Mouse (Mus musculus) liver, embryonic 13.5 days (tissue): Measurements from ENCODE around the gene Cldn3. TPM values are rescaled to one million over a fixed set of nuclear protein-coding genes. Genes with fewer than 3 reads are reported as not detected.
"Not testable (repeated sequence)": the region's sequence is repeated elsewhere in the genome, so short reads cannot be mapped to it uniquely, and the experiment has no call there.

Source experiments
- ATAC-seq: fragments of 200-750 bp; cut with Nextera tagmentation; 2 replicates; pipeline ENCODE4 v1.8.0; 2017; ENCODE audit warnings: low read depth, mild to moderate bottlenecking, moderate number of reproducible peaks, moderate library complexity
- DNase-seq: peaks from one replicate; pipeline ENCODE4 v3.0.0; 2022
- H3K27ac ChIP-seq: fragments of 300-500 bp; sonication (generic); 2 replicates; pipeline ENCODE4 v1.5.1; 2015; ENCODE audit warnings: moderate library complexity, mild to moderate bottlenecking, inconsistent platforms
- H3K27me3 ChIP-seq: fragments of 300-500 bp; sonication (generic); 2 replicates; pipeline ENCODE4 v1.6.1; 2015; ENCODE audit warnings: mild to moderate bottlenecking, inconsistent platforms
- H3K36me3 ChIP-seq: fragments of 300-500 bp; sonication (generic); 2 replicates; pipeline ENCODE4 v1.6.1; 2015; ENCODE audit warnings: mild to moderate bottlenecking, inconsistent platforms
- H3K4me1 ChIP-seq: fragments of 300-500 bp; sonication (generic); replicated peaks from 2 replicates; pipeline ENCODE4 v1.6.1; 2015; ENCODE audit warnings: inconsistent platforms
- H3K4me2 ChIP-seq: fragments of 300-500 bp; sonication (generic); 2 replicates; pipeline ENCODE4 v1.6.1; 2015; ENCODE audit warnings: inconsistent platforms, mild to moderate bottlenecking, moderate library complexity
- H3K4me3 ChIP-seq: fragments of 300-500 bp; sonication (generic); replicated peaks from 2 replicates; pipeline ENCODE4 v1.5.1; 2015; ENCODE audit warnings: mild to moderate bottlenecking, inconsistent platforms
- H3K9ac ChIP-seq: fragments of 300-500 bp; sonication (generic); 2 replicates; pipeline ENCODE4 v1.6.1; 2015; ENCODE audit warnings: mild to moderate bottlenecking, inconsistent platforms
- H3K9me3 ChIP-seq: fragments of 300-500 bp; sonication (generic); replicated peaks from 2 replicates; pipeline ENCODE4 v1.6.1; 2016; ENCODE audit warnings: inconsistent platforms
- WGBS: fragments of 180-500 bp; shearing (Covaris S2); methylation state at CpG from one replicate; pipeline ENCODE4 v1.1.7; 2015; ENCODE audit not compliant: insufficient replicate concordance; 5-methylcytosine and 5-hydroxymethylcytosine counted together
- polyA plus RNA-seq: library from polyadenylated mRNA; unstranded; fragments of >200 nt; fragmentation: Nextera tagmentation; extraction: Ambion mirVana; gene quantifications from 2 replicates; pipeline ENCODE4 v1.2.1, GENCODE M21; 2015

Gene Cldn3
- polyA plus RNA-seq, 1 experiment from 2014 or later: 0.38 TPM

DNA sequence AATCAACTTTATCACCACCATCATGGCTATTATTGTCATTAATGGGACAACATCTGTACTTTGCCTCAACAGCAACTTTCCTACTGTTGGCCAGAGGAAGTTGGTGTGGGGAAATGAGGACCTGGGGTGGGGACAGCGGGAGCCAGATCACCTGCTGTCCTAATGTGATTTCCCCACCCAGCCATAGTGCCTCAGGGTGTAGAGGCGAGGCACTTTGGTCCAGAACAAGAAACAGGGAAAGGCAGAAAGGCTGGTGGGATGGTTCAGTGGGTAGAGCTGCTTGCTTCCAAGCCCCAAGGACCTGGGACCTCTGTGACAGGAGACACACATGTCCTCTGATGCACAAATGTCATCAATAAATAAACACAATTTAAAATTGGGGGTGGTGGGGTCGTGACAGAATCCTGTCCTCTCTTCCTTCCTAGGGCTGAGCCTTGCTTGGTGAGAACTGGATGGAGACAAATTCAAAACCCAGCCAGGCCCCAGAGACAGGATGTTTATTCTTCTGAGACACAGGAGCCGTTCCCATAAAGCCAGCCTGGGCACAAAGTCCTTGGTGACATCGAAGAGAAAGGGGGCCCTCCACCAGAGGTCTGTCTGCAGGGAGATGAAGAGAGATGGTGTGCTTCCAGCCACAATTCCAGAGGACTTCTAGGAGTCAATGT is 38.5 kb upstream of the Cldn3 start:
- no peak overlapping the region for H3K4me3 ChIP-seq
- no peak overlapping the region for H3K27ac ChIP-seq
- peaks cover 20% of the 10 kb centered on the region for H3K27me3 ChIP-seq
- H3K9me3 ChIP-seq: no peaks in the 10 kb centered on the region
- DNase-seq: no peak
- 35% methylated on average over 5 of the region's 5 CpGs for WGBS
- H3K36me3 ChIP-seq: no peaks in the 10 kb centered on the region
- no peak overlapping the region for H3K9ac ChIP-seq
- H3K4me2 ChIP-seq: no peak overlapping the region
- peaks cover 41% of the 10 kb centered on the region for H3K4me1 ChIP-seq
- ATAC-seq: no peak

DNA sequence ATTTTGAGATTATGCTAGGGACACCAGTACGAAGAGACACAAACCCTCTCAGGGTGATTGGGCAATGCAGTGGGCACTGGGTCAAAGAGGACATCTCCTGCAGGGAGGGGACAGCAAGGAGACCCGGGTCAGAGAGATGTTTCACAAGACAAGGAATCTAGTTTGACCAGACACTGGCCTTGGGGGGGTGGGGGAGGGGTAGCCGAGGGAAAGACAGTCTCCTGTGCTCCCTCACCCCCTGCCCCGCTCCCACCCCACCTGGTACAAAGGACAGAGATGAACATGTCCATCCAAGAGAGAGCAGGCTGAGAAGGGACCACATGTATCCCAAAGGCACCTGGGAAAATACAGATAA is 38.0 kb upstream of the Cldn3 start:
- Histone ChIP-seq H3K9ac (no peak overlapping the region), H3K4me2 (no peak overlapping the region), H3K27me3 (peaks cover 20% of the 10 kb centered on the region), H3K9me3 (no peaks in the 10 kb centered on the region), H3K27ac (no peak overlapping the region), H3K4me3 (no peak overlapping the region), H3K36me3 (no peaks in the 10 kb centered on the region), H3K4me1 (peaks cover 41% of the 10 kb centered on the region)
- 36% methylated on average over 4 of the region's 4 CpGs for WGBS
- ATAC-seq (no peak), DNase-seq (no peak)

DNA sequence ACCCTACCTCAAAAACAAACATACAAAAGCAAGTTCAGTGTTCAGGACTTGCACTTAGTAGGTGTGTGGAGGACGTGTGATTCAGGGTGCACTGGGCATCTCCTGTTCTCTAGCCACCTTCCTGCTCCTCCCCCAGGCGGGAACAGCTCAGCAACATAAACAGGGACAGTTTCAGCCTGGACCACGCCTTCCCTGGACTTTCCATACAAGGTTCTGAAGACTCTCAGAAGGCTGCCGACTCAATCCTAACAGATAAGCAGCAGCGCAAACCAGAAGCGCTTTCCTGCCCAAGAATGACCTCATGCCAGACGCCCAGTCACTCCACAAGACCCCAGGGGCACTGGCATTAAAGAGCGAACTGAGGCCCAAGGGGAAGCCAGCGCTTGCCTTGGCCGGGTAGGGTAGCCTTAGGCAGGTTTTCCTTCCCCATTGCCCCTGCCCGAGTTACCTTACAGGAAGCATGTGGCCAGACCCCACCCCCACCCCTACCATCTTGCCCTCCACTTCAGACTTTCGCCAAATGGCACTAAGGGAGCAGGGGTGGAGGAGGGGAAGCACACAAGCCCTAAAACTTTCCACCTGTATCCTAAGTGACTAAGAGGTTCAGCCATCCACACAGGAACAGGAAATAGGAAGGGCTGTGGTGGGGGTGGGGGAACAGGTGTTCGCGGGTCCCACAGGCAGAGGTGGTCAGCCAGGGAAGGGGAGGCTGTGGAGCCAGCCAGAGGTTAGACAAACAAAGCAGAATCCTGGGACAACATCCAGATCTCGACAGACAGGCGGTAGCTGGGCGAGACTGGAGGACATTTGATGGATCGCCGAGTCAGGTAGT is 34.7 kb upstream of the Cldn3 start:
- Histone ChIP-seq H3K4me1 (peaks cover 32% of the 10 kb centered on the region), H3K27me3 (peaks cover 9% of the 10 kb centered on the region), H3K36me3 (no peaks in the 10 kb centered on the region), H3K4me2 (peak overlapping the region; percentile 23), H3K4me3 (no peak overlapping the region), H3K27ac (no peak overlapping the region), H3K9ac (0 out of 2 replicates have a peak overlapping the region, but pooled peaks have one; percentile 4), H3K9me3 (no peaks in the 10 kb centered on the region)
- WGBS: 15% methylated on average over 19 of the region's 19 CpGs
- DNase-seq (no peak), ATAC-seq (no peak; the same call in 1 of the 2 replicates)

DNA sequence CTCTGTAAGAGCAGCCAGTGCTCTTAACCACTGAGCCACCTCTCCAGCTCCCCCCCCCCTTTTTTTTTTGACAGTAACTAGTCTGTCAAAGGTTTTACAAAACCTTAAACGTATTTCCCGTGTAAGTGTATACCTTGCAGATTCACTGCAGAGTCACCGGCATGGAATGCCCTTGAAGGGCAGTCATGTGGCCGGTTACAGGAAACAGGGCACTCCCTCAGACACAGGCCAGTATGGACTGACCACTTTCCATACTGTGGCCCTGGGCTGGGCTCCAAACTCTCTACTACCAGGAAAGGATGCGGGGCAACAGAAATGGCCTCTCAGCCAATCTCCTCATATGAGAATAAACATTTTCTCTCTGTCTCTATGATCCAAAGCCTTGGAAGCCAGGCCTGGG is 30.5 kb upstream of the Cldn3 start:
- Histone ChIP-seq H3K27me3 (no peaks in the 10 kb centered on the region; the same call in 1 of the 2 replicates), H3K36me3 (no peaks in the 10 kb centered on the region), H3K4me2 (no peak overlapping the region), H3K9ac (no peak overlapping the region), H3K27ac (no peak overlapping the region), H3K4me1 (peaks cover 23% of the 10 kb centered on the region), H3K9me3 (no peaks in the 10 kb centered on the region), H3K4me3 (no peak overlapping the region)
- ATAC-seq: no peak
- DNase-seq: no peak
- WGBS: 49% methylated on average over 5 of the region's 5 CpGs

DNA sequence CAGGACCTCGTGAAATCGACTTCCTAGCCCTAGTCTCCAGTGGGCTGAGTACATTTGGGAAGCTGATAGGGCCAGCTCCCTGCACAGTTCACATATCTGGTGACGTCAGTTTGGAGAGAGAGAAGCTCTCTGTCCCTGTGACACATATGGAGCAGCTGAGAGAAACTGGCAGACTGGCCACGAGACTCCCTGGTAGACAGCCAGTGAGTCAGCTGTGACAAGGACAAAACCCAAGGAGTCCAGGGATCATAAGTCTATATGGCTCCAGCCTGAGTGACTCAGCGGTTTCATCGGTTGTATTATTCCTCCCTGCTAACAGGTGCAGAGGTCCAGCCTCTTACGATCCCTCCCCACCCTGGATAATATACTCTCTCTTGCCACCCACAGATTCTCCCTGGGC is 26.9 kb upstream of the Cldn3 start:
- H3K4me1 ChIP-seq: peaks cover 10% of the 10 kb centered on the region
- H3K27ac ChIP-seq: no peak overlapping the region
- no peak overlapping the region for H3K9ac ChIP-seq
- WGBS: 59% methylated on average over 7 of the region's 7 CpGs
- H3K4me2 ChIP-seq: no peak overlapping the region
- no peaks in the 10 kb centered on the region for H3K9me3 ChIP-seq
- no peak overlapping the region for H3K4me3 ChIP-seq
- no peaks in the 10 kb centered on the region for H3K36me3 ChIP-seq
- peak; percentile 50; the same call in 1 of the 2 replicates for ATAC-seq
- no peak for DNase-seq
- H3K27me3 ChIP-seq: no peaks in the 10 kb centered on the region

DNA sequence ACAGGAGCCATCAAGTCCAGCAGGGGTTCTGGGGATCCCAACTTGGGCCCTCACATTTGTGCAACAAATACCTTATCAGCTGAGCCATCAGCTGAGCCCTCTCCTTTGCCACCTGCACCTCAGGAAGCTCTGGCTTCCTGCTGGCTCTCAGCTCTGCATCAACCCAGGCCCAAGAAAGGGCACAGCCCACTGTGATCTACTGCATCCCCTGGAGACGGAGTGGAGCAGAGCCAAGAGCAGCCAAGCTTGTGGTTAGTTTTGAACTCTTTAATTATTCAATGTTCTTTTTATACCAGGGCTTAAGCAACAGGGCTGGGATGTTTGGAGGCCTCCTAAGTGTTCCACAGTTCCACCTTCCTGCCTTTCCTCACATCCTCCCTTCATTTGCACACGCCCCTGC is 25.6 kb upstream of the Cldn3 start:
- H3K27me3 ChIP-seq: no peaks in the 10 kb centered on the region
- peaks cover 10% of the 10 kb centered on the region for H3K4me1 ChIP-seq
- no peak overlapping the region for H3K27ac ChIP-seq
- ATAC-seq (no peak), DNase-seq (no peak)
- H3K4me2 ChIP-seq: no peak overlapping the region
- H3K9me3 ChIP-seq: no peaks in the 10 kb centered on the region
- H3K9ac ChIP-seq: no peak overlapping the region
- no peaks in the 10 kb centered on the region for H3K36me3 ChIP-seq
- no peak overlapping the region for H3K4me3 ChIP-seq
- WGBS: 62% methylated on average over 2 of the region's 2 CpGs

DNA sequence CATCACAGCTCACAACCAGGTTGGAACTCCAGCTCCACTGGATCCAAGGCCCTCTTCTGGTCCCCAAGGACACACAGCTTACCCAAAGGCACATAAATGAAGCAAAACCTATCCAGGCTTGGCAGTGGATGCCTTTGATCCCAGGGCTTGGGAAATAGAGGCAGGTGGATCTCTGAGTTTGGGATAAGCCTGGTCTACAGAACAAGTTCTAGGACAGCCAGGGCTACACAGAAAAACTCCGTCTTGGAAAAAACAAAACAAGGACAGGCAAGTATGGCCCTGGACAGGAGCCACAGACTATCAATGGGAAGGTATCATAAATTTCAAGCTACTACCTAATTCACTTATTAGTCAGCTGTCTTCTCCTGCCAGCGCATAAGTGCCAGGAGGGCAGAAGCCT is 24.5 kb upstream of the Cldn3 start:
- Histone ChIP-seq H3K4me2 (no peak overlapping the region), H3K4me3 (no peak overlapping the region), H3K27me3 (no peaks in the 10 kb centered on the region), H3K36me3 (no peaks in the 10 kb centered on the region), H3K9ac (no peak overlapping the region), H3K4me1 (peaks cover 20% of the 10 kb centered on the region), H3K9me3 (no peaks in the 10 kb centered on the region), H3K27ac (no peak overlapping the region)
- 85% methylated on average over 2 of the region's 2 CpGs for WGBS
- DNase-seq: no peak
- ATAC-seq: no peak

DNA sequence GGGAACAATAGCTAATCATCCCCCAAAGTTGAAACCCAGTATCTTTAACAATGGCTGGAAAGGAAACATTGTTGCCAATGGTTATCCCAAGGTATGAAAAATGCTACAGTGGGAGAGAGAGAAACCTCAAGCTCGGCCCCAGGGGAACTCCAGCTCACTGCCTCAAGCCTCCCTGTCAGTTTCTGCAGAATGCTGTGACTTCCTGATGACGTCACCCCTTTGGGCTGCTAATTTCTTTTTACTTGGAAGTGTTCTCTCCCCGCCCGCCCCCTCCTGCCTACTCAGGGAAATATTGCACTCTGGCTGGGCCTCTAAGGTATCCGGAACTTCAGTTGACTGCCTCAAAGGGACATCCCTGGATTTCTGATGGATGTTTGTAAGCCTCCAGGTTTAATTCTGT is 22.5 kb upstream of the Cldn3 start:
- WGBS: 35% methylated on average over 5 of the region's 5 CpGs
- ATAC-seq (no peak), DNase-seq (no peak)
- no peak overlapping the region for H3K9ac ChIP-seq
- no peaks in the 10 kb centered on the region for H3K27me3 ChIP-seq
- H3K4me3 ChIP-seq: no peak overlapping the region
- H3K36me3 ChIP-seq: no peaks in the 10 kb centered on the region
- peaks cover 29% of the 10 kb centered on the region for H3K4me1 ChIP-seq
- no peak overlapping the region for H3K4me2 ChIP-seq
- H3K27ac ChIP-seq: no peak overlapping the region
- no peaks in the 10 kb centered on the region for H3K9me3 ChIP-seq

DNA sequence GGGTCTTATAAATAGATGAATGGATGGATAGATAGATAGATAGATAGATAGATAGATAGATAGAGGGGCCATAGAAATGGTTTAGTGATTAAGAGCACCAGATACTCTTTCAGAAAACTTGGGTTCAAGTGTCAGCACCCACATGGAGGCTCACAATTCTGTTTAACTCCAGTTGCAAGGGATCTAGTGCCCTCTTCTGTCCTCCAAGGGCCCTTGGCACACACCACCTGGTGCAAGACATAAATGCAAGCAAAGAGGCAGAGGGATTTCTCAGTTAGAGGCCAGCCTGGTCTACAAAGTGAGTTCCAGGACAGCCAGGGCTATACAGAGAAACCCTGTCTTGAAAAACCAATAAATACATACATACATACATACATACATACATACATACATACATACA is 21.4 kb upstream of the Cldn3 start:
- H3K36me3 ChIP-seq, H3K27ac ChIP-seq, H3K4me3 ChIP-seq, ATAC-seq, DNase-seq, H3K4me2 ChIP-seq, H3K9ac ChIP-seq, H3K27me3 ChIP-seq, H3K9me3 ChIP-seq: not testable (repeated sequence)
- H3K4me1 ChIP-seq: peaks cover 21% of the 10 kb centered on the region

DNA sequence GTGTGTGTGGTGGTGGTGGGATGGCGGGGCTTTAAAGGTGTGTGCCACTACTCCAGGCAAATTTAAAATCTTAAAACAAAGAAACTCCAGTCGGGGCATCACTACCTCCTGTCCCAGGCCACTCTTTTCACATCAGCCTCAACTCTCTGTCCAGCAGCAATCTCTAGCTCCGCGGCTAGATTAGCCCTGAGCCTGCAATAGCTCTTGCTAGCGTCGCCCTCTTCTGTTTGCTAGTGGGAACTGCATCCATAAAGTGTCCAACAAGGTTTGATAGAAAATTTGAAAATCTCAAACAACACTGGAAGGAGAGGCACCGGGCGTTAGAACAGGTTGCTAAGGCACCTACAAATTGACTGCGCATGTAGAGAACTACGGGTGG is 20.6 kb upstream of the Cldn3 start:
- Histone ChIP-seq H3K27me3 (no peaks in the 10 kb centered on the region), H3K27ac (no peak overlapping the region), H3K4me2 (peak overlapping the region; percentile 75), H3K4me3 (peak overlapping the region; percentile 48), H3K4me1 (peaks cover 18% of the 10 kb centered on the region), H3K36me3 (no peaks in the 10 kb centered on the region), H3K9me3 (no peaks in the 10 kb centered on the region), H3K9ac (peak overlapping the region; percentile 63)
- ATAC-seq (peak; percentile 66), DNase-seq (peak; percentile 62)
- 7% methylated on average over 10 of the region's 10 CpGs for WGBS

DNA sequence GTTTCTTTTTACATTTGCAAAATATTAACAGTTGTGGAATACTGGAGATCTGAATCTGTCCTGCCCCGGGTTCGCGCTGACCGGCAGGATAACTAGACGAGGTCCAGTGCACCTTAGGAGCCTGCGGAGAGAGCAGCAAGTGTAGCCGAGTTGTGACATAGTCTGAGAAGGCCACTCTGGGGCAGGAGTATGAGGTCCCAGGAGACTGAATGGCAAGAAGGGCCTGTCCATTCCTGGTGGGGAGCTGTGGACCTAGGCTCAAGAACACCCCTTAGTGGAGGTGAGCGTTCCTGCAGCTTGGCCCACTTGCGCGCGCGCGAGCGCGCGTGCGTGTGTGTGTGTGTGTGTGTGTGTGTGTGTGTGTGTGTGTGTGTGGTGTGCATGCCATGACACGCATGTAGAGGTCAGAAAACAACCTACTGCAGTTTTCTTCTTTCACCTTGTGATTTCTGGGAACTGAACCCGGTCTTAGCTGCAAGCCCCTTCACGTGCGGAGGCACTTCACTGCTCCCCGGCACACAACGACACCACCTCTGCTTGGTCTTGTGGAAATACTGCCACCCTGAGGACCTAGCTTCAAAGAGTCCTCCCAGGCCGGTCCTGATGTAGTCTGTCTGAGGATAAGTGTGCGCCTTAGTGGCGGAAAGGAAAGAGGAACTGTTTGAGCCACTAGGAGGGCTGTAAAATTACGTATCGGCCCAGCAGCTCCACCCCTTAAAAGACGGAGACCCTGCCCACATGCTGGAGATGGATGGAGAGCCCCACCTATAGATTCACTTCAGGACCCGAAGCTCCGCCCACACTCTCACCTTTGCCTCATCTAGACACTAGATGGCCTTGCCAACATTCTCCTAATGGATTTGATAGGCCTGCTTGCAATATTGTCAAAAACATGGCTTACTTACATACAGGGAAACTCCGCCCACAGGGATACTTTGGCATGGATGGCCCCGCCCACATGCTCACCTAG is 19.9 kb upstream of the Cldn3 start:
- H3K27ac ChIP-seq: peak overlapping the region; percentile 36; the same call in 1 of the 2 replicates
- H3K27me3 ChIP-seq: no peaks in the 10 kb centered on the region
- peak overlapping the region; percentile 63 for H3K9ac ChIP-seq
- WGBS: 5% methylated on average over 33 of the region's 33 CpGs
- no peaks in the 10 kb centered on the region for H3K36me3 ChIP-seq
- H3K9me3 ChIP-seq: no peaks in the 10 kb centered on the region
- H3K4me2 ChIP-seq: peak overlapping the region; percentile 75
- H3K4me1 ChIP-seq: peaks cover 18% of the 10 kb centered on the region
- ATAC-seq: peak; percentile 76
- H3K4me3 ChIP-seq: peak overlapping the region; percentile 48
- DNase-seq: peak; percentile 48
